Mouse (Mus musculus): Measurements from ENCODE around the gene Upb1.

GRCm38 (mm10) chr10:75396966-75397365, 3.9 kb upstream of the Upb1 start:
- no peak for TF ChIP-seq POLR2A (IDR thresholded peaks at IDR 0.05; ENCODE audit: insufficient read depth, low read depth, low read length)
- no peak for TF ChIP-seq CTCF (IDR thresholded peaks at IDR 0.05; ENCODE audit: insufficient read depth, low read depth, low read length)
